Comparison of ENCODE assay signal across 8 mouse cellular contexts in genomic region chr9:121704646-121705625, GRCm38 (mm10). TPM values are rescaled to one million over a fixed set of nuclear protein-coding genes. Genes with fewer than 3 reads are reported as not detected.
DNase-seq lines count a peak whose midpoint lies in the region; ATAC-seq and TF ChIP-seq lines count a peak whose summit lies in the region.

TSS of gene Sec22c (minus strand) at chr9:121705490.

- 0 out of 2 replicates have a peak, but pooled peaks cover under 1% of the 10 kb centered on the region for H3K36me3 ChIP-seq in forebrain, embryonic 15.5 days

- WGBS in forebrain, embryonic 15.5 days: 2% methylated on average over 69 of the region's 69 CpGs
- 2% methylated on average over 69 of the region's 69 CpGs for WGBS in lung, adult 2 months

- no peak for TF ChIP-seq CTCF in lung, adult 2 months (IDR thresholded peaks at IDR 0.05; ENCODE audit: insufficient read depth, low read length)

- no peaks in the 10 kb centered on the region for H3K27me3 ChIP-seq in forebrain, embryonic 15.5 days

- H3K4me3 ChIP-seq in forebrain, embryonic 15.5 days: peak within 1 kb of the TSS; percentile 92
- peak within 1 kb of the TSS; percentile 76 for H3K4me3 ChIP-seq in lung, adult 2 months (replicated peaks; ENCODE audit: extremely low read depth, low read depth, low read length)

- peaks cover 27% of the 10 kb centered on the region for H3K4me1 ChIP-seq in forebrain, embryonic 15.5 days
- H3K4me1 ChIP-seq in lung, adult 2 months (ENCODE audit: control insufficient read depth, insufficient read depth, low read length): peaks cover 8% of the 10 kb centered on the region

- peak; percentile 94 for DNase-seq in ES-CJ7 (ENCODE audit: low read depth, low spot score)
- peak; percentile 81 for DNase-seq in cerebellum, adult 11 months
- peak; percentile 92 for DNase-seq in heart, postnatal 25 days (ENCODE audit: low spot score)
- peak; percentile 85 to 92 for DNase-seq in layer of hippocampus, adult 18-20 months (ENCODE audit: low spot score in 2 of 2)
- peak; percentile 91 for DNase-seq in lung, adult 2 months
- peak; percentile 84 to 87 for DNase-seq in thymus, adult 18-20 months

- peak; percentile 97 for ATAC-seq in forebrain, embryonic 15.5 days (replicated peaks)
- ATAC-seq in neutrophil, adult 5-6 weeks (ENCODE audit: extremely low read depth, insufficient number of reproducible peaks, low FRiP score, poor library complexity, severe bottlenecking): peak; percentile 82

- TF ChIP-seq POLR2A in lung, adult 2 months (IDR thresholded peaks at IDR 0.05; ENCODE audit: borderline replicate concordance, extremely low read depth, low read depth, low read length): 0 out of 2 replicates have a peak, but pooled peaks have one; percentile 13

- H3K9me3 ChIP-seq in forebrain, embryonic 15.5 days: no peaks in the 10 kb centered on the region

- H3K27ac ChIP-seq in forebrain, embryonic 15.5 days (replicated peaks): peak within 1 kb of the TSS; percentile 81

- H3K4me2 ChIP-seq in forebrain, embryonic 15.5 days (replicated peaks): peak within 1 kb of the TSS; percentile 99

- intact Hi-C loops in heart, postnatal 25 days (cut with DNase I): no loop called here

- peak within 1 kb of the TSS; percentile 86 for H3K9ac ChIP-seq in forebrain, embryonic 15.5 days (replicated peaks)

RNA-seq across cellular contexts. Expression of gene Sec22c, which starts in this region (rescaled TPM):
- polyA plus RNA-seq in forebrain, embryonic 15.5 days (2015; fragmentation: Nextera tagmentation; extraction: Ambion mirVana): 33.9 and 39.2 TPM in 2 replicates
- 1 to 10 TPM; 4.6 to 6.8 TPM for total RNA-seq in heart, postnatal 25 days (2021)
- total RNA-seq in layer of hippocampus, adult 18-20 months (2021): 10 to 100 TPM; 28.7 to 33.4 TPM
- polyA plus RNA-seq in lung, adult 2 months (2012; rRNA removed): 8.9 and 9.9 TPM in 2 replicates
- total RNA-seq in neutrophil, adult 5-6 weeks (2017): 5.7 and 7.1 TPM in 2 replicates

Comparison
In these comparisons a context has a peak if more than half of its experiments do, and no peak if none do; other contexts are left out.
1. Peak in every context shown above with its lines: DNase-seq, ATAC-seq, H3K4me3 ChIP-seq and H3K27ac ChIP-seq.